Mouse (Mus musculus): ENCODE measurements around the gene Smpd3. TPM values are rescaled to one million over a fixed set of nuclear protein-coding genes. Genes with fewer than 3 reads are reported as not detected.
"Not testable (repeated sequence)": the region's sequence is repeated elsewhere in the genome, so short reads cannot be mapped to it uniquely, and the experiment has no call there.

The Smpd3 gene
- polyA plus RNA-seq, 1 experiment from 2014 or later = 64.8 TPM

DNA sequence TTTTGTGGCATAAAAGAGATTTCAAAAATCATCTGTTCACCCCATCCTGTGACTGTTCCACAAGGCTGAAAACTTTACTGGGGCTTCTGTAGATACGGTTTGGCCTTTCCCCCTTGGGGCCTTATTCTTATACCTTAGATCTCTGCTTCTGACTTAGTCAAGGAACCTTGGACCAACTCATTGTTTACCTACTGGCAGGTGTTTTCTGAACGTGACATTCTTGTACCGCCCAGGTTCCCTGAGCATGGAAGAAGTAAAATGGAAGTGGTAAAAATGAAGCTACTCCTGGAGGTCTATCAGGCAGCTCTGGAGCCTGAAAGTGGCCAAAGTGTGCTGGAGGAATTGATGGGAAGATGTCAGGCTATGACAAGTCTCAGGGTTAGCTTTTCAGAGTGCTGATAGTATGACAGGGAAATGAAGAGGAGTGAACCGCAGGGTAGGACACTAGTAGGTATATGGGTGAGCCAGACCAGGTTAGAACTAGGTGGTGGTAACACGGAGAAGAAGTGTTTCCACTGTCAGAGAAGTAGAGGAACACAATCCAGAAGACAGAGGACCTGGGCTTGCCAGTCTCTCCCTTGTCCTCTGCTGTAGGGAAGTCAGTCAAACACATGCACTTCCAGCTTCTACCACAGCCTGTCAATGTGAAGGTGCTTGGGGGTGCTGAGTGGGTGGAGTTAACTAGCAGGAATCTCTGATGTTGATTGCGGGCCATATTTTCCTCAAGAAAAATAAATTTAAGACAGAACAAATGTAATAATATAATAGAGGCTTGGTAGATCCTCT is 22.2 kb downstream of the Smpd3 start:
- Histone ChIP-seq H3K27me3 (replicated peaks; ENCODE audit: control insufficient read depth, insufficient read depth, low read length) (no peaks in the 10 kb centered on the region), H3K4me2 (ENCODE audit: low read length) (no peak overlapping the region), H3K9me3 (ENCODE audit: control insufficient read depth, low read length) (no peaks in the 10 kb centered on the region), H3K36me3 (ENCODE audit: control insufficient read depth, insufficient read depth) (no peaks in the 10 kb centered on the region), H3K4me3 (replicated peaks; ENCODE audit: low read length) (no peak overlapping the region), H3K27ac (ENCODE audit: low read length) (no peak overlapping the region), H3K4me1 (replicated peaks; ENCODE audit: control insufficient read depth, insufficient read depth, low read length) (peaks cover 5% of the 10 kb centered on the region; the same call in 1 of the 2 replicates), H3K9ac (replicated peaks; ENCODE audit: low read depth, low read length) (no peak overlapping the region)
- 92% methylated on average over 6 of the region's 6 CpGs for WGBS
- no peak for ATAC-seq

DNA sequence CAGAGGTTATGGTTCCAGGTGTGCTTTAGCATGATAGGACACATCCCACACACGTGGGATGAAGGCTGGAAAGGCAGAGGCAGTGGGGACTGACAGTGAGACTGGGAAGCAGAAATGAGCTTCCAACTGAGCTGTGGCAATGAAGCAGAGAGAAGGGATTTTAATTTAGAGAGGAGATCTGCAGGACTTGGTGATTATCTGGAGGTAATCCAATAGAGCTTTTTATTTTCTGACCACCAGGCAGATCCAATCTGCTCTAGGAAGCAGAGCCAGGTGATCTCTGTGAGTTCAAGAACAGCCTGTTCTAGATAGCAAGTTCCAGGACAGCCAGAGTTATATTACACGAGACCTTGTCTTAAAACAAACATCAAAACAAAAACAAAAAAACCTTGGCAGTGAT is 24.0 kb downstream of the Smpd3 start:
- 54% methylated on average over 2 of the region's 2 CpGs for WGBS
- Histone ChIP-seq H3K4me3 (replicated peaks; ENCODE audit: low read length) (no peak overlapping the region), H3K9me3 (ENCODE audit: control insufficient read depth, low read length) (no peaks in the 10 kb centered on the region), H3K36me3 (ENCODE audit: control insufficient read depth, insufficient read depth) (no peaks in the 10 kb centered on the region), H3K27me3 (replicated peaks; ENCODE audit: control insufficient read depth, insufficient read depth, low read length) (no peaks in the 10 kb centered on the region), H3K4me2 (ENCODE audit: low read length) (no peak overlapping the region), H3K9ac (replicated peaks; ENCODE audit: low read depth, low read length) (no peak overlapping the region), H3K4me1 (replicated peaks; ENCODE audit: control insufficient read depth, insufficient read depth, low read length) (no peaks in the 10 kb centered on the region), H3K27ac (ENCODE audit: low read length) (no peak overlapping the region)
- ATAC-seq = no peak

GRCm38 (mm10) chr8:106313120-106313737 is 24.6 kb downstream of the Smpd3 start:
- ATAC-seq = no peak
- no peaks in the 10 kb centered on the region for H3K4me1 ChIP-seq (replicated peaks; ENCODE audit: control insufficient read depth, insufficient read depth, low read length)
- no peak overlapping the region for H3K4me3 ChIP-seq (replicated peaks; ENCODE audit: low read length)
- whole genome bisulfite sequencing = 85% methylated on average over 6 of the region's 6 CpGs
- no peak overlapping the region for H3K27ac ChIP-seq (ENCODE audit: low read length)
- no peaks in the 10 kb centered on the region for H3K27me3 ChIP-seq (replicated peaks; ENCODE audit: control insufficient read depth, insufficient read depth, low read length)
- no peaks in the 10 kb centered on the region for H3K9me3 ChIP-seq (ENCODE audit: control insufficient read depth, low read length)
- H3K9ac ChIP-seq (replicated peaks; ENCODE audit: low read depth, low read length) = no peak overlapping the region
- no peaks in the 10 kb centered on the region for H3K36me3 ChIP-seq (ENCODE audit: control insufficient read depth, insufficient read depth)
- H3K4me2 ChIP-seq (ENCODE audit: low read length) = no peak overlapping the region

DNA sequence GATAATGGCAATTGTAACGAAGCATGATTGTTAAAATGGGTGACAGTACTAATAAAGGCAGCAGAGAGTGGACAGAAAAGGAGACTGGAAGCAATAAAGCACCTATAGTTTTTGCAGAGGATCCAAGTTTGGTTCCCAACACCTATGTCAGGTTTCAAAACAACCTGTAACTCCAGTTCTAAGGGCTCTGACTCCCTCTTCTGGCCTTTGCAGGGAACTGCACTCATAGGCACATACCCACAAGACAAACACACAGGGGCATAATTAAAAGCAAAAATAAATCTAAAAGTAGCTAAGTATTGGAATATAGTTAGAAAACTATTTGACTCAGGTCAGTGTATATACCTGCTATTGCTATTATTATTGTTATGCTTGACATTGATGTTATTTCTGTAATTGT is 25.8 kb downstream of the Smpd3 start:
- ATAC-seq = no peak
- H3K36me3 ChIP-seq (ENCODE audit: control insufficient read depth, insufficient read depth) = no peaks in the 10 kb centered on the region
- H3K4me2 ChIP-seq (ENCODE audit: low read length) = no peak overlapping the region
- no peak overlapping the region for H3K4me3 ChIP-seq (replicated peaks; ENCODE audit: low read length)
- H3K27ac ChIP-seq (ENCODE audit: low read length) = no peak overlapping the region
- WGBS = 97% methylated on average over 1 of the region's 1 CpGs
- H3K27me3 ChIP-seq (replicated peaks; ENCODE audit: control insufficient read depth, insufficient read depth, low read length) = no peaks in the 10 kb centered on the region
- H3K4me1 ChIP-seq (replicated peaks; ENCODE audit: control insufficient read depth, insufficient read depth, low read length) = no peaks in the 10 kb centered on the region
- no peaks in the 10 kb centered on the region for H3K9me3 ChIP-seq (ENCODE audit: control insufficient read depth, low read length)
- no peak overlapping the region for H3K9ac ChIP-seq (replicated peaks; ENCODE audit: low read depth, low read length)

- H3K4me1 ChIP-seq (replicated peaks; ENCODE audit: control insufficient read depth, insufficient read depth, low read length) = no peaks in the 10 kb centered on the region
- H3K27ac ChIP-seq (ENCODE audit: low read length) = no peak overlapping the region
- no peak overlapping the region for H3K4me2 ChIP-seq (ENCODE audit: low read length)
- H3K9ac ChIP-seq (replicated peaks; ENCODE audit: low read depth, low read length) = no peak overlapping the region
- H3K27me3 ChIP-seq (replicated peaks; ENCODE audit: control insufficient read depth, insufficient read depth, low read length) = no peaks in the 10 kb centered on the region
- no peak for ATAC-seq
- 91% methylated on average over 5 of the region's 5 CpGs for WGBS
- H3K9me3 ChIP-seq (ENCODE audit: control insufficient read depth, low read length) = no peaks in the 10 kb centered on the region
- H3K4me3 ChIP-seq (replicated peaks; ENCODE audit: low read length) = no peak overlapping the region
- H3K36me3 ChIP-seq (ENCODE audit: control insufficient read depth, insufficient read depth) = no peaks in the 10 kb centered on the region
Observed at GRCm38 (mm10) chr8:106310026-106310652, 27.6 kb downstream of the Smpd3 start.

DNA sequence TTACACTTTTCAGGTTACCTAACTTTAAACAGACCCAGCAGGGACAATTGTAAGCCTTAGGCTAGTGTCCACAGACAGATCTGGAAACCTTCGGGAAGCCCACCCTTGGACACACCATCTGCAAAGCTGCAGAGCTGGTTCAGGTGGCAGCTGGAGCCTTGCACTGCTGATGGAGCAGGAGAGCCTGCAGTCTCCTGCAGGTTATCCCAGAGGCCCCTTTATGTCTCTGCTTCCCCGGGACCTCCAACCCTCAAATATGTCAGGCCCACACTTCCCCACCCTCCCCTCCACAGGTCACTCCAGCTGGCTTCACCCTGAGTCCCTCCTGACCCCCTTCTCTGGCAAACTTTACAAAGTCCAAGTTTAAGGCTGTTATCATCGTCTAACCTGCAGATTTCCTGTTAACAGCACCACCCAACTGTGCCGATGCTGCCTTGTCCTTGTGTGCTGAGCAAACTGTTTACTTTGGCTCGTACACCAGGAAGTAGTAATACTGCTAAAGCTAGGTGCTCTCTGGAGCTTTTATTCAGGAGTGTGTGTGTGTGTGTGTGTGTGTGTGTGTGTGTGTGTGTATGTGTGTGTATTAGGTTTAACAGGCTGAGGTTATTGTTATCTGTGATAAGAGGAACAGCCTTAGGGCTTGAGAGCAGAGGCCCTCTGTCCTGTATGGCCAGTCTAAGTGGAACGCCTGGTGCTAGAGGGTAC is 29.6 kb downstream of the Smpd3 start:
- H3K27me3 ChIP-seq (replicated peaks; ENCODE audit: control insufficient read depth, insufficient read depth, low read length); H3K4me3 ChIP-seq (replicated peaks; ENCODE audit: low read length); ATAC-seq; H3K4me2 ChIP-seq (ENCODE audit: low read length); H3K36me3 ChIP-seq (ENCODE audit: control insufficient read depth, insufficient read depth); H3K9me3 ChIP-seq (ENCODE audit: control insufficient read depth, low read length); H3K27ac ChIP-seq (ENCODE audit: low read length); H3K4me1 ChIP-seq (replicated peaks; ENCODE audit: control insufficient read depth, insufficient read depth, low read length); H3K9ac ChIP-seq (replicated peaks; ENCODE audit: low read depth, low read length): not testable (repeated sequence)
- 87% methylated on average over 6 of the region's 6 CpGs for WGBS

GRCm38 (mm10) chr8:106307586-106307985 is 30.2 kb downstream of the Smpd3 start:
- no peak overlapping the region for H3K27ac ChIP-seq (ENCODE audit: low read length)
- no peaks in the 10 kb centered on the region for H3K4me1 ChIP-seq (replicated peaks; ENCODE audit: control insufficient read depth, insufficient read depth, low read length)
- no peak for ATAC-seq
- H3K9ac ChIP-seq (replicated peaks; ENCODE audit: low read depth, low read length) = no peak overlapping the region
- no peak overlapping the region for H3K4me3 ChIP-seq (replicated peaks; ENCODE audit: low read length)
- no peaks in the 10 kb centered on the region for H3K36me3 ChIP-seq (ENCODE audit: control insufficient read depth, insufficient read depth)
- H3K4me2 ChIP-seq (ENCODE audit: low read length) = no peak overlapping the region
- no peaks in the 10 kb centered on the region for H3K27me3 ChIP-seq (replicated peaks; ENCODE audit: control insufficient read depth, insufficient read depth, low read length)
- 84% methylated on average over 2 of the region's 2 CpGs for WGBS
- H3K9me3 ChIP-seq (ENCODE audit: control insufficient read depth, low read length) = no peaks in the 10 kb centered on the region

DNA sequence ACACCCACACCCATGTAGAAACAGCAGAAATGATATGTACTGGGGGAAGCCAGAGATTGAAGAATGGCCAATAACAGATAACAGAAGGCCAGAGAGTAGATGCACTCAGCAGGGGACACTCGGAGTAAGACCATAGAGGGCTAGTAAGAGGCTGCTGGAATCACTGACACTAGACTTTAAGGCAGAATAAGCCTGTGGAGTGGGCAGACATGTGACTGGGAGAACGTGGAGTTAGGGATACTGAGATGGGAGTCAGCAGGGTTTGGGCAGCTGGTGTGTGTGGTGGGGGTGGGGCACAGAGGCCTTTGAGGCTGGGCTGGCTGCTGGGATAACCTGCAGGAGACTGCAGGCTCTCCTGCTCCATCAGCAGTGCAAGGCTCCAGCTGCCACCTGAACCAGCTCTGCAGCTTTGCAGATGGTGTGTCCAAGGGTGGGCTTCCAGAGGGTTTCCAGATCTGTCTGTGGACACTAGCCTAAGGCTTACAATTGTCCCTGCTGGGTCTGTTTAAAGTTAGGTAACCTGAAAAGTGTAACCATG is 31.0 kb downstream of the Smpd3 start:
- H3K9me3 ChIP-seq (ENCODE audit: control insufficient read depth, low read length); H3K36me3 ChIP-seq (ENCODE audit: control insufficient read depth, insufficient read depth); ATAC-seq; H3K4me1 ChIP-seq (replicated peaks; ENCODE audit: control insufficient read depth, insufficient read depth, low read length); H3K27ac ChIP-seq (ENCODE audit: low read length); H3K9ac ChIP-seq (replicated peaks; ENCODE audit: low read depth, low read length); H3K4me3 ChIP-seq (replicated peaks; ENCODE audit: low read length); H3K4me2 ChIP-seq (ENCODE audit: low read length); H3K27me3 ChIP-seq (replicated peaks; ENCODE audit: control insufficient read depth, insufficient read depth, low read length): not testable (repeated sequence)
- 53% methylated on average over 2 of the region's 2 CpGs for WGBS

DNA sequence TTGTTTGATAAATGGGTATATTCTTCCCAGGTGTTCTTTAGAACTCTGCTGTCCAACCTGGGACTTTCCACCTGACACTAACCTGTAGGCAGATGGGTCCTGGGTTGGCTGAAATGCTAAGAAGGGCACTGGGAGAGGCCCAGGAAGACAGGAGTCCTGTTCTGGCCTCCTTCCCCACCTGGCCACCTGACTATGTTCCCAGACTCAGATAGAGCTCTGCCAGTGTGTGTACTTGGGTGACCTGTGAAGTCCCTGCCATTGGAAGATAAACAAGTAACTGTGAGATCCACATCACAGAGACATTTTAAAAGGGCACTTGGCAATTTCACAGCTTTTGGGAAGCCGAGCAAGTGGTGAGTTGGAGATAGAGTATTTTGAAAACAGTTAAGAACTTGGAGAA is 31.7 kb downstream of the Smpd3 start:
- H3K27ac ChIP-seq (ENCODE audit: low read length) = no peak overlapping the region
- no peak overlapping the region for H3K4me2 ChIP-seq (ENCODE audit: low read length)
- no peaks in the 10 kb centered on the region for H3K9me3 ChIP-seq (ENCODE audit: control insufficient read depth, low read length)
- WGBS = 87% methylated on average over 1 of the region's 1 CpGs
- no peak for ATAC-seq
- peaks cover 4% of the 10 kb centered on the region for H3K4me1 ChIP-seq (replicated peaks; ENCODE audit: control insufficient read depth, insufficient read depth, low read length)
- no peaks in the 10 kb centered on the region for H3K27me3 ChIP-seq (replicated peaks; ENCODE audit: control insufficient read depth, insufficient read depth, low read length)
- H3K4me3 ChIP-seq (replicated peaks; ENCODE audit: low read length) = no peak overlapping the region
- no peaks in the 10 kb centered on the region for H3K36me3 ChIP-seq (ENCODE audit: control insufficient read depth, insufficient read depth)
- no peak overlapping the region for H3K9ac ChIP-seq (replicated peaks; ENCODE audit: low read depth, low read length)

Measured in forebrain, embryonic 16.5 days (tissue).